Mouse (Mus musculus) frontal cortex, postnatal 10 days (tissue): ENCODE data around the gene Becn1.

Source experiments
- DNase-seq, 2 experiments: peaks; one replicate each; pipeline ENCODE4 v3.0.0; 2022; ENCODE audit warnings: low spot score in 2 of 2, mixed read lengths in 1 of 2

Gene Becn1

DNA sequence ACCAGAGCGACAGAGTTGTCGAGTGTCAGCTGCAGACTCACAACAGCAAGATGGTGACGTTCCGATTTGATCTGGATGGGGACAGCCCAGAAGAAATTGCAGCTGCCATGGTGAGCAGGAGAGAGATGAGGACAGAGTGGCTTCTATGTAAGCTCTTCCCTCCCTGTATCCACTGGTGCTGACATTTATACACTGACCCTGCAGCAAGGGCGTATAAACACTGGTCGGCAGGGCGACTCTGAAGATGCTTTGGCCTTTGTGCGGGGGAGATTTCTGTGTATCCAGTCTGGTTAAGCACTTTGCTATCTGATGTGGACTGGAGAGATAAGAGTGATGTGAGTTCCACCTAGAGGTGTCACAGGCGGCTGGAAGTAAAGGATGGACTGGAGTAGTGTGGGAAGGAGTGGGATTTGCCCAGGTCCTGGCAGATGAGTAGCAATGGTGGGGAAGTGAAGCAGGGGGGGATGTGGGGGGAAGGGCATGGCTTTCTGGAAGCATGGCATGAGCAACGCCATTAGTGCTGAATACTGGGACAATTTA, 32.4 kb downstream of the Becn1 start:
- no peak for DNase-seq

DNA sequence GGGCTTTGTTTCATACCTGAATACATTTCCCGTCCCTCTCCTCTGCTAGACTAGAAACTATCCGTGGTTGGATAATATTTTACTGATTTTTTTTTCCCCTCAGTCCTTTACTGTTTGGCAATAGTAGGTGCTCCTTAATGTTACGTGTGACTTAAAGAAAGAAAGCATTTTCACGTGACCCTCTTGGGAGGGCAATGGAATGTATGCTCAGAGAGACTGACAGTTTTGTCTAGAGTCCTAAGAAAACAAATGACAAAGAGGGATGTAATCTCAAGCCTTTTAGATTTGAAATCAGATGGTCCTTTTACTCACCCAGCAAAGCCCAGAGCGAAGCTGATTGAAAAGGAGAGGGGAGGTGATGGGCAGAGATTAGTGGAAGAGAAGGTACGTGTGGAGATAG, 36.2 kb downstream of the Becn1 start:
- DNase-seq: no peak

DNA sequence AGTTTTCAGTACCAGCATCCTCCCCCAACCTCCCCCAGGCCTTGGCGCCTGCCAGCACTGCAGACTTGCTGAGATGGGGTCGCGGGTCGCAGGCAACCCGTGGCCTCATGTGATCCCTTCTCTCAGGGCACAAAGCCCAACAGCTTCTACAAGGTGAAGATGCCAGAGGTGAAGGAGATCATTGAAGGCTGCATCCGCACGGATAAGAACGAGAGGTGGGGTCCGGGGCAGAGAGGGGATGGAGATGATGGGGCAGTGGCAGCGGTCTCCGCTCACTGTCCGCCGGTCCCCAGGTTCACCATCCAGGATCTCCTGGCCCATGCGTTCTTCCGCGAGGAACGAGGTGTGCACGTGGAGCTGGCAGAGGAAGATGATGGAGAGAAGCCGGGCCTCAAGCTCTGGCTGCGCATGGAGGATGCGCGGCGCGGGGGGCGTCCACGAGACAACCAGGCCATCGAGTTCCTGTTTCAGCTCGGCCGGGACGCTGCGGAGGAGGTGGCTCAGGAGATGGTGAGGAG, 37.1 kb downstream of the Becn1 start:
- no peak for DNase-seq

DNA sequence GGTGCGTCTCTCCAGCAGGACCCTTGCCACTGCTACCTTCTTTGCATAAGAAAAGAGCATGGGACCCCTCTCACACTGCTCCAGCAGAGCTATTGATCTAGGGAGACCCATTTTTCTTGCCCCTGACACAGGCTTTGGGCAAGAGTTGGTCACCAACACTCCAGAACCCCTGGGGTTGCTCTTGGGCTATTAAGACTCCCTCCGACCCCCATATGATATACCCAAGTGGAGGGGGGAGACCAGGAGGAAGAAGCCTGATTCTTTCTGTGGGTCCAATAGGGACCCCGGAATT, 38.2 kb downstream of the Becn1 start:
- DNase-seq: no peak

DNA sequence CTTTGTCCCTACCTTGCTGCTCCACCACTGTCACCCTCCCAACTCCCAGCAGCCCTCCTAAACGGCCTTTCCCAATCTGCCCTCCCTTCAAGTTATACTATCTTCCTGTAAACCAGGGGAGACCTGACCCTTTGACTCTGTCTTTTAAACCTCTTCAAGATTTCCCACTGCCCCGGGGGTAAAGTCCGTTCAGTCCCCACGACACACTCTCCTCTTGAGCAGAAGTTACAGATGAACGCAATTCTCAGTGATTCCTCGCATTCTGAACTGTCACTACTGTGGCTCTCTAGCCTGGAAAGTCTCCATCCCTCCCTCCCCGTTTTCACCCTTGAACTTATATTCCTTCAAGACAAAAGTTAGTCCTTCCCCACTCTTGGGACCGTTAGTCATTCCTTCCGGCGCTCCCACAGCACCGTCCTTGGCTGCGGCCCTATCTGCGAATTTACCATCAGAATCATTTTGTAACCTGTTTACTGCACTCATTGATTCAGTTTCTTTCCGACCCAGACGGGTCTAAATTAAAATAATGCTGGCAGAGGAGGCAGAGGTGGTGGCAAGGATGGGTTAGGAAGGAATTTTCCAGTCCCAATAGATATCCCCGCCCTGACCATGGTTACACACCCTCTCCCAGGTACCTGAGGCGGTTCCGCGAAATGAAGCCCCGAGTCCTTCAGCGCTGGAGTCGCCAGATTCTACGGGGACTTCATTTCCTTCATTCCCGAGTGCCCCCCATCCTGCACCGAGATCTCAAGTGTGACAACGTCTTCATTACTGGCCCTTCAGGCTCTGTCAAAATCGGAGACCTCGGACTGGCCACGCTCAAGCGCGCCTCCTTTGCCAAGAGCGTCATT, 38.7 kb downstream of the Becn1 start:
- DNase-seq: no peak

DNA sequence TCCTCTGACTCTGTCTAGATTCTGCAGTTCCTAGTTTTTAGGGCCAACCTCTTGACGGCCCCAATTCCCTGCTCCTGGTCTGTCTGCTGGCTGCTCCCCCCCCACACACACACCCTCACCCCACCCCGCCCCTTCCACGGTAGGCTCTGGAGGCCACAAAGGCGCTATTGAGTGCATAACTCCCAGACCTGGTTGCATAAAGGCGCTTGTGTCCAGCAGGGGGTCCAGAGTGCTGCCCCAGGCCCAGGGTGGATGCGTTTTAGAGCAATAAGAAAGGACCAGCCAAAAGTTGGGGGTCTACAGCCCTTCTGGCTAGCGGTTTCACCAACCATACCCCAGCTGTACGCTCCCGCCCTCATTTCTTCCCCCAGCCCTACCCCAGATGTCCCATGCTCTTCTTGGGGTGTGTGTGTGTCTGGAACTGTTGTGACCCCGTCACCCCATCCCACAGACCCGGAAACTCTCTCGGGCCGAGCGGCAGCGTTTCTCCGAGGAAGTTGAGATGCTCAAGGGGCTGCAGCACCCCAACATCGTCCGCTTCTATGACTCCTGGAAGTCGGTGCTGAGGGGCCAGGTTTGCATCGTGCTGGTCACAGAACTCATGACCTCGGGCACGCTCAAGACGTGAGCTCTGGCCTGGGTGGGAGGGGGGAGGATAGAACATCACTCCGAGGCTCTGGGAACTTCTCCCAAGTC, 39.7 kb downstream of the Becn1 start:
- DNase-seq: no peak

DNA sequence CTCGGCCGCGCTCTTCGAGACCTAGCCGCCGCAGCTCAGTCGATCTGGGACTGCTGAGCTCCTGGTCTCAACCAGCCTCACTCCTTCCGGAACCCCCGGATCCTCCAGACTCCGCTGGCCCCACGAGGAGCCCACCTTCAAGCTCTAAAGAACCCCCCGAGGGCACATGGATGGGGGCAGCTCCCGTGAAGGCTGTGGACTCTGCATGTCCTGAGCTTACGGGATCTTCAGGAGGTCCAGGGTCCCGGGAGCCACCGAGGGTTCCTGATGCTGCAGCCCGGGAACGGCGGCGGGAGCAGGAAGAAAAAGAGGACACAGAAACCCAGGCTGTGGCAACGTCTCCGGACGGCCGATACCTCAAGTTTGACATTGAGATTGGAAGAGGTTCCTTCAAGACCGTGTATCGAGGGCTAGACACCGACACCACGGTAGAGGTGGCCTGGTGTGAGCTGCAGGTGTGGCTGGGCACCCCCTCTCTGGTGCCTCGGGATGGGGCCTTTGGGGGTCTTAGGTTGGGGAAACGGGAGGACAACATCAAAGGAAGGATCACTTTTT, 41.2 kb downstream of the Becn1 start:
- no peak for DNase-seq

DNA sequence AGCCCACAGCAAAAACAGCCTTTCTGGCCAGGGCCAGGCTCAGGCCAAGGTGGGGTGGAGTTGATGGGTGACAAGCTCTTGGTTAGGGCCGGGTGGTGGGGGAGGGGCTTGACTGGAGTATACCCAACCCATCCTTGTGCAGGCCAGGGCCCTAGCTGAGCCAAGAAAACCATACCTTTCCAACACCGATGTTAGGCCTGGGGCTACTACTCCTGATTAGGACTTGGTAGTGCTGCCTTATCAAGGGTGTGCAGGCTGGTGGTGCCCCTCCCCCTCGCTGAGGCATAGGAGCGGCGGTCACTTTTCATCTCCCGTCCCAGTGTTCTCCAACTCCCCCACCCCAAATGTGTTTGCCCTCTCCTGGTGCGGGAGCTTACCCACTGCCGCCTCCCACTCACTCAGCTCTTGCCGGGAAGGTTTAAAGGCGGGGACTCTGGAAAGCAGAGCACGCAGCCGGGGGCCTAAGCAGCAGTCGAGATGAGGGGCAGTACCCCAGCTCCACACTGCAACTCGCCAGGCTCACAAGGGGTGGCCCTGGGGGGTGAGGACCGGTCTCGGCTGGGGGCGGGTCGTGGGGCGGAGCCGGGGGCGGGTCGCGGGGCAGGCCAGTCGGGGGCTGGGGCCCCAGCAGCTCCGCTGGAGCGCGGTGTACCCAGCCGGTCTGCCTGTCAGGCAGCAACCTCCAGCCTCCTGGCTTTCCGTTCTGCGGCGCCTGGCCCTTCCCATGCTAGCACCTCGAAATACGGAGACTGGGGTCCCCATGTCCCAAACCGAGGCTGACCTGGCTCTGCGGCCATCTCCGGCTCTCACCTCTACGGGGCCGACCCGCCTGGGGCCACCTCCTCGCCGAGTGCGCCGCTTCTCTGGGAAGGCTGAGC, 41.9 kb downstream of the Becn1 start, which contains the start of gene Wnk4:
Wnk4 (plus strand) TSS at position 620 of the 878 bp plus-strand sequence.
- DNase-seq: no peak

DNA sequence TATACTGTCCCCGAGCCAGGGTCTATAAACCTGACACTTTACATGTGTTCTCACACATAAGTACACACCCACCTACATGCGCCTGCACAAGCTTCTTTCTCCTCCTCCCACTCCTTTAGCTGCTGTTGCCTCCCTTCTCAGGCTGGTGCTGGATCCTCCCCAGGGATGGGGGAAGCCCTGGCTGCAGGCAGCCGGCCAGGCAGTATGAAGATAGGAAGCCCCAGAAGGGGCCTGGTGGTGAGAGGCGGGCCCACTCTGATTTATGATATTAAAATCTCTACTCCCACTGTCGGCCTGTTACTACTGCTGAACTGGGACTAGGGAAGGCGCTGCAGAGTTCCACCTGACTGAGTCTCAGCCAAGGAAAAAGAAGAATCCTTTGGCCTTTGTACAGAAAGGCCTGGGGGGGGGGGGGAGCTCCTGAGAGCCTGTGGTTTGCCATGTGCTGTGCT, 42.8 kb downstream of the Becn1 start:
- peak in 1 of 2 experiments; percentile 74 for DNase-seq

DNA sequence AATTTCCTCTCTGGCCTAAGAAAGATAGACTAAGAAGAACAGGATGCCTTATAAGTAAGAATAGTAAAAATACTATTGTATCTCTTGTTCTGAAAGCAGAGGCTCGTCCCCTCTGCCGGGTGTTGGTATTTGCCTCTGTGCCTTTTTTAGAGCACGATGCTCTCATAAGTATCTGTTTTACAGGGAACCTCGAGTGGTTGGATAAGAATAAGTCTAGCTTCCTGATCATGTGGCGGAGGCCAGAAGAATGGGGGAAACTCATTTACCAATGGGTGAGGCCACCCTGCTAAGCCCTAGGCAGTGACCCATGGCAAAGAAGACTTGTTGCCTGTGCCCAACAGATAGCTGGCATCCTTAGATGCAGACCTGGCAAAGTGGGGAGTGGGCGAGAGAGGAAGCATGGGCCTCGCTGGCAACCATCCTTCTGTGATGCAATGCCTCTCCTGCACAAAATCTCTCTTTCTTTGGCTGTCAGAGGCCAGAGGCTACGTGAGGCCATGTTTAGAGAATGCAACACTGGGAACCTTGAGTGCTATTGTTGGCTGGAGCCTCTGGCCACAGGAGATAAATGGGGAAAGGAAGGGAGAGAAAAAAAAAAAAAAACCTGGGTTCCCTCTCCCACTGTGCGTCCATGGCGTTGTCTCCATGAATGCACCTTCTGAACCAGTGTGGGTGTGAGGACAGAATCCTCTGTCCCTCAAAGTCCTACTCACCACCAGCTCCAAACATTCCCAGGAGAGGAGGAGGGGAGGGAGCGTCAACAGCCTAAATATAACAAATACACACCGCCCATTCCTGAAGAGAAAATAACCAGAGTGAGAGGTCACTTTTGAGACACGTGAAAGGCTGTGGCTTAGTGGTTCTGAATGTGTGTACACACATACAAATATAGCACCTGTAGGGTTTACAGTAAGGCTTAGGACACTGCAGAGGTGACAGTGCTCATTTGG, 46.0 kb downstream of the Becn1 start:
- DNase-seq: no peak

DNA sequence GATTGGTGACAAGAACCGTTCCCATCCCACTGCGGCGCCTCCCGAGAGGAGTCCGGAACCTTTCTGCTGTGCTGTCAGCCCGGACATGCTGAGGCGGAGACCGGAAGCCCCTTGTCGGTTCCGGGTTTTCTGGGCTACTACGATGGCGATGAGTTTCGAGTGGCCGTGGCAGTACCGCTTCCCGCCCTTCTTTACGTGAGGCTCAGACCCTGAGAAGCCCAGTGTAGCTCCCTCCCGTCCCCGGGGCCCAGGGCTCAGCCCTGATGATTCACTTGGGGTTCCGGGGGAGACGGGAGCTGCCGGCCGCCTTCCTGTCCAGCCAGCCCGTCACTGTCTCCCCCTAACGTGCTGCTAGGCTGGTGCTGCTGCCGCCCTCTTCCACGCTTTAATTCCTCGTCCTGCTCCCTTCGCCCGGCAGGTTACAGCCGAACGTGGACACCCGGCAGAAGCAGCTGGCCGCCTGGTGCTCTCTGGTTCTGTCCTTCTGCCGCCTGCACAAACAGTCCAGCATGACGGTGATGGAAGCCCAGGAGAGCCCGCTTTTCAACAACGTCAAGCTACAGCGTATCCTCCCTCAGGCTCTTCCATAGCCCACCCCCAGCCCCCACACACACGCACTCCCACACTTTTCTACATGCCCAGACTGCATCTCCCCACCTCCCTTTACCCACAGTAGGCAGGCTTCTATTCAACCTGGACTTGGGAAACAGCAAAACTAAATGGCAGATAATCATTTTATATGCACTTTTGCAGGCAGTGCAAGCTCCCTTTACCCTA, 48.3 kb downstream of the Becn1 start, which contains the start of gene Vps25:
Vps25 (plus strand) TSS at position 95 of the 777 bp plus-strand sequence.
- peak; percentile 69 to 79 for DNase-seq

DNA sequence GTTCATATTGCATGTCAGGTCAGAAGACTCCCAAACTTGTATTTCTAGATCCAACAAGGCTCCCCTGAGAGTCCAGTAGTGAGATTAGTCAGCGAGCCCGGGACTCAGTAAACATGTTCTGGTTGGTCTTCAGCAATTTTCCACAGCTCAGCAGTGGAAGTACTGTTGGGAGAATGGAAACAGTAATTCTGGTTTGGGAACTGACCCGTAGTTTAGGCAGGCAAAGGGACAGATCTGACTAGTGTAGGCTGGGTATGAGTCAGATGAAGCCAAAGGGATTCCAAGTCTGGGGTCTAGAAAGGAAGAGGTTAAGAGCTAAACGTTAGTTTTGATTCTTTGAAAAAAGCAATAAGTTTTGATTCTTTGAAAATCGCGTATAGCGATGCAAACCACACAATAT, 49.1 kb downstream of the Becn1 start:
- DNase-seq: no peak

DNA sequence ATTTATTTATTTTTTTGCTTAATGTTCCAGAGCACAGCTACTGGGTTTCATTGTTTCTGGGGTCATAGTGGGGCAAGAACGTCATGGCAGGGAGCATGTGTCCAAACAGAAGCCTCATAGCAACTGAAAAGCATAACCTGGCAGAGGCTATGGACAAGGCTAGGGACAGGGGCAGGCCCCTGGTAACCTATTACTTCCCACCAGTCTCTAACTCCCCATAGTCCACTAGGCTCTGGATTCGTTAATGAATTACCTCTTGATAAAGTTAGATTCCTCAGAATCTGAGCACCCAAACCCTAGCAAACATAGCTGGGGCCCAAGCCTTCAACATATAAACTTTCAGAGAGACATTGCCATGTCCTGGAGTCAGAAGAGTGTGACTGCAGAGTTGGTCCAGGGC, 51.1 kb downstream of the Becn1 start:
- no peak for DNase-seq

DNA sequence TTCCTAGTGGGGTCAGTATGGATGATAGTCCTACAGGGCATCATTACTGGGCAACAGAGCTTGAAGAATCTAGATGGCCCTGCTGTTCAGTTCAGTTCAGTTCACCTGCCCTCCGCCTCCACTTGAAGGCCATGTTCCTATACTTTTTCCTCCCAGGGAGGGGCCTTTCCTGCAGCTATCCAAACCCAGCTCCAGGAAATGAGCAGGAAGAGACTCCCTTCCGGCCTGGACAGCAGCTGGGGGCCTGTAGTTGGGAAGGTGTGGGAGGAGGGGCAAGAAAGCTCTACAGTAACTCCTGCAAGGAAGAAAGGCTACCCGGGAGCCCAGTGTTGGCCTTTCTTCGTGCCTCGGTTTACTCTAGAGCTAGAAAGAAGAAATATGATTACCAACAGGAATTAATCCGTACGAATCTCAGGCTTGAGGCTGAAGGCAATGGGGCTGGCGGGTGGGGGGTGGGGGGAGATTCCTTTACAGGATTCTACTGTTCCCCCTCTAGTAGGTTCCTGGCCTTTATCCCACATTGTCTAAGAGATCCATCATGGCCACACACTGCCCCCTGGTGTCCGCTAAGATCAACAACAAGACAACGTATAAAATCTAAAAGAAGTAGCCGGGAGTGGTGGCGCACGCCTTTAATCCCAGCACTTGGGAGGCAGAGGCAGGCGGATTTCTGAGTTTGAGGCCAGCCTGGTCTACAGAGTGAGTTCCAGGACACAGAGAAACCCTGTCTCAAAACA, 53.7 kb downstream of the Becn1 start:
- no peak for DNase-seq

DNA sequence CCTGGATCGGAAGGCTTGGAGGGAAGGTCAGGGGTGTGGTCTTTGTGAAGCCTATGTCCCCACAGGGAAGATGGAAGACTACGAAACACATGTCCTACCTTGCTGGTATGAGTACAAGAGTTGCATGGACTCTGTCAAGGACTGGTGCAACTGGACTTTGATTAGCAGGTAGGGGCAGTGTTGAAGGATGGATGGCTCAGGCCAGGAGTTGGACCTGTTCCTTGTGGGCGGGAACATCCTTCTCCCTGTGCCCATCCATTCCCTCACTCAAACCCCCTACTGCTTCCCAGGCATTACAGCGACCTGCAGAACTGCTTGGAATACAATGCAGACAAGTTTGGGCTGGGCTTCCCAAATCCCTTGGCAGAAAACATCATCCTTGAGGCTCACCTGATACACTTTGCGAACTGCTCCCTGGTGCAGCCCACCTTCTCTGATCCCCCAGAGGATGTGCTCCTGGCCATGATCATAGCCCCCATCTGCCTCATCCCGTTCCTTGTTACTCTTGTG, 54.5 kb downstream of the Becn1 start:
- DNase-seq: no peak

DNA sequence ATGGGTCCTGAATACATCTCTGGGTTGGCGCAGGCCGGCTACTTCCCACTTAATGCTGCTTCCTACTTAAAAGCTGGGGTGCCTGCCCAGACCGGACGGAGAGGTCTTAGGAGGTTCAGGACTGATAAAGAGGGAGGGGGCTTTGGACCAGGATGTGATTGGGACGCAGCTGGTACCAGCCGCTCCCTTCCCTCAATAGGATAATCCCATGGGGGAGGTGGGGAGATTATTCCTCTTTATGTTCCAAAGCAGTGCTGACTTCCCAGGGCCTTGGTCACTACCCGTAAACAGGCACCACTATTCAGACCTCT, 55.4 kb downstream of the Becn1 start:
- DNase-seq: no peak

DNA sequence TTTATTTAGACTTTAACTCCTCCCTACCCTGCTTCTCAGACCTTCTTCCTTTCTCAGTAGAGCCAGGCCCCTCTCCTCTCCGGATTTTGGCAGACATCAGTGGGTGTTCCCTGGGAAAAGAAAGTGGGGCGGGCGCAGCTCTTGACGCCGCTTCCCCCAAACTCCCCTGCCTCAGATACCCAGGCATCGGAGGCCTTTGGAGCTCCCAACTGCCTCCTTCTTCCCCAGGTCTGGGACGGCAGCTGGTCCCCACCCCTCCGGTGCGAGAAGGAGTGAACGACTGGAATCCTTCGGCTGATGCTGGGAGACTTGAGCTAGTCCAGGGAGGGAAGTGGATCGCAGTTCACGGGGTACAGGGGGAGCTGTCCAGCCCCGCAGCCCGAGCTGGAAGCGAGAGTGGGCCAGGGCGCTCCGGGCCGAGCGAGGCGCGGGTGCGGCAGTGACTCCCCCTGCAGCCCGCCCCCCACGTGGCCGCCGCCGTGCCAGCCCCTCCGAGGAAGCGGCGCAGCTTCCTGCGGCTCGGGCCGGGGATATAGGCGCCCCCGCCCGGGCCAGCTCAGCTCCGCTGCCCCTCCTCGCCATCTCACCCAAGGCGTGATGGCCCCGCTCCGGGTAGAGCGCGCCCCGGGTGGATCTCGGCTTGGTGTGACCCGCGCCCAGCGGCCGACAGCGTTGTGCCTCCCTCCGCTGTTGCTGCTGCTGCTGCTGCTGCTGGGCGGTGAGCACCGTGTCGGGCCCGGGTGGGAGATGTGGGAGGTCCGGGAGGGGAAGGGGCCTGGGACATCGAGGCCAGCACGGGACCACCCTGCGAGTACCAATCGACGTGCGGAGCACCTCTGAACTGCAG, 56.0 kb downstream of the Becn1 start, which contains the start of gene Ramp2:
Ramp2 (plus strand) TSS at position 174 of the 847 bp plus-strand sequence.
- no peak for DNase-seq

DNA sequence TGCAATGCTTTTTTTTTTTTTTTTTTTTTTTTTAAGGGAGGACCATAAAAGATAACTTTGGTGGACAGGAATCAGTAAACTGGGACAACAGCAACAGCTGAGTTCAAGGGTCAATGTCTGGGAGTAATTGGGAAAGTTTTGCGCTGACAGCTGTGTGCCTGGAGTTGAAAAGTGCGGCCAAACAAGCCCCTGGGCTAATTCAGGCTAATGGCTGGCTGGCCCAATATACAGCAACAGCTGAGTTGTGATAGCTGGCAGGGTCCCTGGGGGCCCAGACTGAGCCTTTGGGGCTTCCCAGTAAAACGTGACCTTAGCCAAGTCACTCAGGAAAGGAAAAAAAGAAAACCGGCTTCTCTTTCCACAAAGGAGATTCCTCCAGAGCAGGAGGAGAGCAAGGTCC, 57.0 kb downstream of the Becn1 start:
- DNase-seq: no peak
